Mouse (Mus musculus): ENCODE results near the gene Gm17387.

- TF ChIP-seq CTCF (IDR thresholded peaks at IDR 0.05; ENCODE audit: low read depth, low read length) (no peak), POLR2A (IDR thresholded peaks at IDR 0.05; ENCODE audit: extremely low read depth, insufficient read depth, low read length) (no peak)
Observed at GRCm38 (mm10) chr7:141078876-141079275, 49.9 kb downstream of the Gm17387 start.

Data from liver, adult 2 months (tissue).